7 mouse cellular contexts compared by ENCODE assay signal in the genomic region with DNA sequence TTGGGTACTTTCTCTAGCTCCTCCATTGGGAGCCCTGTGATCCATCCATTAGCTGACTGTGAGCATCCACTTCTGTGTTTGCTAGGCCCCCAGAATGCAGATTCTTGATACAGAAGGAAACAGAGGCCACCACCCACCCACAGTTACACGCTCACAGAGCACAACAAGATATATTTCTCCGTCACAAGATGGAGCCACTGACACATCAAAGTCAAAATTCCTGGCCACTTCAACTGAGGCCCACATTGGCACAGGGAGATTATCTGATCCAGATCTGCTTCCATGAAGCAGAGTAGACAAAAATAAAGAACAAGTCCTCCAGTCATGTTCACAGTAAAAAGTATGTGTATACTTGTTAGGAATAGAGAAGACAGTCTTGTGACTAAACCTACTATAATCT. TPM values are rescaled to one million over a fixed set of nuclear protein-coding genes. Genes with fewer than 3 reads are reported as not detected.
DNase-seq lines count a peak whose midpoint lies in the region; ATAC-seq and TF ChIP-seq lines count a peak whose summit lies in the region.

No protein-coding gene starts in this region.

- no peak for DNase-seq in heart, postnatal 0 days (ENCODE audit: low spot score)
- no peak for DNase-seq in heart, adult 9 months (ENCODE audit: low spot score in 2 of 2)
- peak in 1 of 2 experiments; percentile 7 for DNase-seq in spleen, adult 2 months (ENCODE audit: low read depth in 1 of 2, low spot score in 2 of 2)
- DNase-seq in spleen, postnatal 14 days (ENCODE audit: low spot score in 2 of 2) = no peak
- DNase-seq in cerebellum, postnatal 10 days = peak; percentile 58 to 63
- DNase-seq in spleen, adult 18-20 months = no peak

- no peaks in the 10 kb centered on the region for H3K9me3 ChIP-seq in heart, postnatal 0 days (replicated peaks; ENCODE audit: control insufficient read depth, low read length)

- TF ChIP-seq POLR2A in spleen, adult 2 months (IDR thresholded peaks at IDR 0.05; ENCODE audit: low read depth, low read length) = no peak

- WGBS in heart, postnatal 0 days = 24% methylated on average over 2 of the region's 2 CpGs
- WGBS in spleen, adult 2 months = 58% methylated on average over 2 of the region's 2 CpGs

- no peaks in the 10 kb centered on the region for H3K27me3 ChIP-seq in heart, postnatal 0 days (ENCODE audit: control insufficient read depth, insufficient read depth, low read length)
- H3K27me3 ChIP-seq in spleen, adult 2 months (ENCODE audit: control insufficient read depth, insufficient read depth, low read length) = no peaks in the 10 kb centered on the region

- ATAC-seq in heart, postnatal 0 days (ENCODE audit: insufficient read depth, low read depth) = no peak
- peak; percentile 83 for ATAC-seq in megakaryocyte progenitor cell, adult 5-6 weeks (replicated peaks; ENCODE audit: poor library complexity)

- H3K27ac ChIP-seq in heart, postnatal 0 days (ENCODE audit: low read depth) = no peak overlapping the region
- H3K27ac ChIP-seq in spleen, adult 2 months (ENCODE audit: insufficient read depth, low read length) = no peak overlapping the region

- no peak for TF ChIP-seq EP300 in heart, postnatal 0 days (IDR thresholded peaks at IDR 0.05; ENCODE audit: low read depth)

- H3K36me3 ChIP-seq in heart, postnatal 0 days (replicated peaks; ENCODE audit: control insufficient read depth, insufficient read depth, low read length) = no peaks in the 10 kb centered on the region
- no peaks in the 10 kb centered on the region for H3K36me3 ChIP-seq in spleen, adult 2 months (ENCODE audit: control insufficient read depth, insufficient read depth, low read length)

- peak; percentile 49 for TF ChIP-seq CTCF in heart, postnatal 0 days (IDR thresholded peaks at IDR 0.05; ENCODE audit: low read depth)
- peak; percentile 6; the same call in 1 of the 2 replicates for TF ChIP-seq CTCF in spleen, adult 2 months (IDR thresholded peaks at IDR 0.05; ENCODE audit: extremely low read depth, insufficient read depth, insufficient read length, insufficient replicate concordance)

- H3K4me3 ChIP-seq in heart, postnatal 0 days (ENCODE audit: low read depth, low read length) = no peak overlapping the region
- H3K4me3 ChIP-seq in spleen, adult 2 months (ENCODE audit: extremely low read depth, insufficient read depth, insufficient read length) = no peak overlapping the region

- no peak overlapping the region for H3K4me2 ChIP-seq in heart, postnatal 0 days (ENCODE audit: low read depth, low read length)

- H3K4me1 ChIP-seq in heart, postnatal 0 days (ENCODE audit: control insufficient read depth, insufficient read depth) = no peaks in the 10 kb centered on the region
- no peaks in the 10 kb centered on the region for H3K4me1 ChIP-seq in spleen, adult 2 months (ENCODE audit: control insufficient read depth, insufficient read depth, insufficient read length)

- H3K9ac ChIP-seq in heart, postnatal 0 days (replicated peaks; ENCODE audit: low read depth, low read length) = no peak overlapping the region

RNA-seq across cellular contexts. Expression of a gene that starts 6.8 kb away (rescaled TPM):
- total RNA-seq in heart, postnatal 0 days (2014; rRNA removed; ENCODE audit: low replicate concordance) = 1.5 and 2.6 TPM in 2 replicates
- polyA plus RNA-seq in heart, postnatal 0 days (2015; fragmentation: Nextera tagmentation; extraction: Ambion mirVana) = 1.1 and 1.6 TPM in 2 replicates
- polyA plus RNA-seq in spleen, adult 2 months (2012; rRNA removed) = 0.08 and 0.22 TPM in 2 replicates
- total RNA-seq in megakaryocyte progenitor cell, adult 5-6 weeks (2015) = 0.07 TPM in 1 of 2 replicates, not detected in the other
- 0.20 TPM in 1 of 2 replicates, not detected in the other for total RNA-seq in megakaryocyte progenitor cell, adult 5-6 weeks (2017)

RNA-seq across cellular contexts. Expression of a gene that starts 39.6 kb away (rescaled TPM):
- total RNA-seq in heart, postnatal 0 days (2014; rRNA removed; ENCODE audit: low replicate concordance) = 10.6 and 26.2 TPM in 2 replicates
- polyA plus RNA-seq in heart, postnatal 0 days (2015; fragmentation: Nextera tagmentation; extraction: Ambion mirVana) = 9.6 and 10.5 TPM in 2 replicates
- 13.8 and 18.0 TPM in 2 replicates for polyA plus RNA-seq in spleen, adult 2 months (2012; rRNA removed)
- 89.8 and 91.8 TPM in 2 replicates for total RNA-seq in megakaryocyte progenitor cell, adult 5-6 weeks (2015)
- total RNA-seq in megakaryocyte progenitor cell, adult 5-6 weeks (2017) = 59.3 and 71.4 TPM in 2 replicates

Comparison
In these comparisons a context has a peak if more than half of its experiments do, and no peak if none do; other contexts are left out.
1. DNase-seq: peak in cerebellum, postnatal 10 days (2 of 2); none in heart, postnatal 0 days (single experiment), heart, adult 9 months (0 of 2), spleen, postnatal 14 days (0 of 2) and spleen, adult 18-20 months (0 of 2).